Mouse (Mus musculus): ENCODE results near the gene Snupn. TPM values are rescaled to one million over a fixed set of nuclear protein-coding genes. Genes with fewer than 3 reads are reported as not detected.

Snupn gene
- polyA plus RNA-seq (2012; ENCODE audit: low replicate concordance): 1.2 and 1.8 TPM in 2 replicates

DNA sequence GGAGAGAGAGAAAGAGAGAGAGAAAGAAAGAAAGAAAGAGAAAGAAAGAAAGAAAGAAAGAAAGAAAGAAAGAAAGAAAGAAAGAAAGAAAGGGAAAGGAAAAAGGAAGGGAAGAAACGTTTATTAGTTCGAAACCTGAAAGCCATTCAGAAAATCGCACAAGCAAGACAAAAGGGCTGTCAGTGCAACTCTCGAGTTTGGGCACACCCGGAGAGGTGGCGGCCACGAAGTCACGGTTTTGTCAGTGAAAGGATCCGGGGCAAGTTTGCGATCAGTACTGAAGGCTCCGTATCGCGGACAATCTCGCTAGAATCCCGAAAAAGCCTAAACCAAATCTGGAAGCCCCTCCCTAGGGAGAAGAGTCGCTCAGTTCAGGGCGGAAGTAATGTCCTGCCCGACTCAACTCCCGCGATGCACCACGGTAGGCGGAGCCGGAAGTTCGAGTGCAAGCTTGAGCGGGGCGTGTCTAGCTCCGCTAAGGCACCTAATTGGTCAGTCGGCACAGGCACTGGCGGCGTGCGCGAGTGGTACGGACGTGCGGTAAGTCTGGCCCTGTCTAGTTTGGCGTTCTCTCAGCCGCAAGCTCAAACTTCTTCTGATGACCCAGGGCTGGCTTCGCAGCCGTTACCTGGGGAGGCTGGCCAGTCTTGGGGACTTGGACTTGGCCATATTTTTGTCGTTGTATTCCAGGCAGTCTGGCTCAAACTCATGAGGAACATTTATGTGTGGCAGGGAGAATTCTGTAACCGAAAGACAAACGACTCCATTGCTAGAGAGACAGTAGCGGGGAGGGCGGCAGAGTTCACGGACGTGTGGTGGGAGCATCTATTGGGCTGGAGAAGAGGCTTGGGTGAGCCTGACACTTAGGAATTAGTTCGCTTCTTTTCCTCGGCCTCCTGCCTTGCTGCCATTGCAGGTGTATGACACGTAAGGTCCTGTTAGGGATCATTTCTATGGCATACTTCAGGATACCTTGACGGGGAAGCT, at the start of gene Snupn:
Gene Snupn, plus strand, starts transcription at position 465 of the 987 bp plus-strand sequence.

GRCm38 (mm10) chr9:56928041-56928811, 22.5 kb upstream of the Snupn start, which contains the start of gene Snx33:
Gene Snx33, minus strand, starts transcription at chr9:56928371.

DNA sequence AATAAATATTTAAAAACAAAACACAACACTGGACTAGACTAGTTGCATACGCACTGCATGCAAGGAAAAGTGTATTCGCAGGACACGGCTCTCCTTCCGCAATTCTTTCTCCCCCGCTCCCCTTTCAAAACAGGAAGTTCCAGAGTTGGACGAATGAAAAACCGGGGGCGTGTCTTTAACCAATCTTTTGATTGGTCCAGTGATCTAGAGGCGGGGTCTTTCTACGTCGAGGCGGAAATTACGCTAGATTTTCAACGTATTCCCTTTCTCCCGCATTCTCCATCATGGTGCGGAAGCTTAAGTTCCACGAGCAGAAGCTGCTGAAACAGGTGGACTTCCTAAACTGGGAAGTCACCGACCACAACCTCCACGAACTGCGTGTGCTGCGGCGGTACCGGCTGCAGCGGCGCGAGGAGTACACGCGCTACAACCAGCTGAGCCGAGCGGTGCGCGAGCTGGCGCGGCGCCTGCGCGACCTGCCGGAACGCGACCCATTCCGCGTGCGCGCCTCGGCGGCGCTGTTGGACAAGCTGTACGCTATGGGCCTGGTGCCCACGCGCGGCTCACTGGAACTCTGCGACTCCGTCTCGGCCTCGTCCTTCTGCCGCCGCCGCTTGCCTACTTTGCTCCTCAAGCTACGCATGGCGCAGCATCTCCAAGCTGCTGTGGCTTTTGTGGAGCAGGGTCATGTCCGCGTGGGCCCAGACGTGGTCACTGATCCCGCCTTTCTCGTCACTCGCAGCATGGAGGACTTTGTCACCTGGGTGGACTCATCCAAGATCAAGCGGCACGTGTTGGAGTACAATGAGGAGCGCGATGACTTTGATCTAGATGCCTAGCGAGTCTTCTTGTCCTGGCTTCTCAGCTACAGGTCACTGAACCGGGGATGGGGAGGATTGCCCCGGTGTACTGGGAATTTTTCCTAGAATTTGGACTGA, 13.2 kb upstream of the Snupn start, which contains the start of gene Imp3:
Gene Imp3, plus strand, starts transcription at position 253 of the 938 bp plus-strand sequence.

DNA sequence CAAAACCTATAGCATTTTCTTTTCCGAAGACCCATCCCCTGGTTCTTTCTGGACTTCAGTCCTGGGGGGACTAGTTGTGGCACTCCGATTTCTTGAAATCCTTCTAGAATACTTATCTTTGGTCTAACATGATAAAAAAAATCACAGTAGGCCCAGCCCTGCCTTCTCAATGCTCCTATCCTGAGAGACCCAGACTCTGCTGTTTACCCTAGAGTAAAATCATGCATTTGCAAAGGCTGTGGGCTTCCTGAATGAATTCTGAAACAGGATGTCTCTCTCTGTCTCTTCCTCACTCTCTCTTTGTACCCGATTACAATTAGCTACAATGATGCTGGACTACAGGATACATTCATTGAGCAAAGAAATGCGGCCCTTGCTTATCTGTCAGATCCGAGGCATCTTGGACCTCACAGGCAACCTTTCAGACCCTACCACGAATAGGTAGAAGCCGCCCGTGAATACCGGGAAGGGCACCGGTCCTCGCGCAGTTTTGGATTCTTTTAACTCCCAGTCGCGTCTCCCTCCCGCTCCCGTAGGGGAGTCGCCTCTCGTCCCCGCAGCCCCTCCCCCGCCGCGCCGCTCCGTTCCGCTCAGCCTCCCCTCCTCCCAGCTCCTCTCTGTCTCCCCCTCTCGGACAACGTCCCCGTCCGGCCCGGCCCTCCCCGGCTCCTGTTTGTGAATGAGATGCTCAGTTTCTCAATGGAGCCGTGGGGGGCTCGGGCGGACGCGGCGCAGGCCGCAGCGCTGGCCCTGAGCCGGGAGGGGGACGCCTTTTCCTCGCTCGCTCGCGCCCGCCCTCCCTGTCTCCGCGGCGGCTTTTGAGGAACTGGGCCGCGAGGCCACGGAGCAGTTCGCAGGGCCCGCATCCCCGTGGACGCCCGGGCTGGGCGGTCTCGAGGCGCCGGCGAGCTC, 43.9 kb downstream of the Snupn start, which contains the start of gene Ptpn9:
Gene Ptpn9, plus strand, starts transcription at position 638 of the 912 bp plus-strand sequence.

Other genes starting within 250 kb of the Snupn start
- 0.15 and 0.25 TPM in 2 replicates for gene Lingo1, start 154.4 kb upstream of the Snupn start, polyA plus RNA-seq (2012; ENCODE audit: low replicate concordance)
- gene Odf3l1, start 86.2 kb upstream of the Snupn start, polyA plus RNA-seq (2012; ENCODE audit: low replicate concordance): not detected in 2 replicates
- gene Cspg4, start 85.8 kb upstream of the Snupn start, polyA plus RNA-seq (2012; ENCODE audit: low replicate concordance): not detected in 2 replicates
- gene Snx33, start 22.5 kb upstream of the Snupn start, polyA plus RNA-seq (2012; ENCODE audit: low replicate concordance): 5.2 and 8.9 TPM in 2 replicates
- gene Imp3, start 13.4 kb upstream of the Snupn start, polyA plus RNA-seq (2012; ENCODE audit: low replicate concordance): 64.8 and 91.0 TPM in 2 replicates
- gene Ptpn9, start 44.0 kb downstream of the Snupn start, polyA plus RNA-seq (2012; ENCODE audit: low replicate concordance): 20.4 and 50.4 TPM in 2 replicates
- 23.2 and 26.4 TPM in 2 replicates for gene Sin3a, start 121.2 kb downstream of the Snupn start, polyA plus RNA-seq (2012; ENCODE audit: low replicate concordance)
- 105 and 114 TPM in 2 replicates for gene Man2c1, start 179.8 kb downstream of the Snupn start, polyA plus RNA-seq (2012; ENCODE audit: low replicate concordance)
- 24.0 and 44.5 TPM in 2 replicates for gene Neil1, start 197.4 kb downstream of the Snupn start, polyA plus RNA-seq (2012; ENCODE audit: low replicate concordance)
- 78.8 and 92.0 TPM in 2 replicates for gene Commd4, start 207.5 kb downstream of the Snupn start, polyA plus RNA-seq (2012; ENCODE audit: low replicate concordance)